Mouse (Mus musculus): ENCODE measurements around the gene Znhit1.

Znhit1 gene

GRCm38 (mm10) chr5:136984828-136985227, 3.0 kb downstream of the Znhit1 start:
- peak; percentile 61 to 65 for DNase-seq

GRCm38 (mm10) chr5:136982338-136982930, 5.4 kb downstream of the Znhit1 start:
- DNase-seq: peak; percentile 81 to 82

DNA sequence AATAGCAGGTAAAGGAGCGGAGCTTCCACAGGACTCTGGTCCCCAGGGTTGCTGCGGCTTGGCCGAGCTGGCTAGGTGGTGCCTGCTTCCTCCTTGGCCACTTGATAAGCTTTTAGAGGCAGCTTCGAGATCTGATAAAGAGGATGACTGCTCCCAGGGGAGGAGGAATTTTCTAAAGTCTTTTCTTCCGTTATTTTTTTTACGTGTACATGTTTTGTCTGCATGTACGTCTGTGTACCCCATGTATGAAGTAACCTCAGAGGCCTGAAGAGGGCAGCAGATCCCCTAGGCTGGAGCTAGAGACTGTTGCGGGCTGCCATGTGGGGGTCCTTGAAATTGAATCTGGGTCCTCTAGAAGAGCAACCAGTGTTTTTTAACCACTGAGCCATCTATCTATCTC, 6.8 kb downstream of the Znhit1 start:
- DNase-seq: no peak

GRCm38 (mm10) chr5:136979762-136980161, 8.1 kb downstream of the Znhit1 start:
- DNase-seq: no peak

GRCm38 (mm10) chr5:136977769-136978168, 10.1 kb downstream of the Znhit1 start:
- no peak for DNase-seq

GRCm38 (mm10) chr5:136973670-136974069, 14.2 kb downstream of the Znhit1 start:
- no peak for DNase-seq

- peak; percentile 81 to 87 for DNase-seq
Observed at GRCm38 (mm10) chr5:136970703-136971102, 17.1 kb downstream of the Znhit1 start.

- DNase-seq: peak; percentile 85 to 90
Observed at GRCm38 (mm10) chr5:136967592-136967991, 20.2 kb downstream of the Znhit1 start.

DNA sequence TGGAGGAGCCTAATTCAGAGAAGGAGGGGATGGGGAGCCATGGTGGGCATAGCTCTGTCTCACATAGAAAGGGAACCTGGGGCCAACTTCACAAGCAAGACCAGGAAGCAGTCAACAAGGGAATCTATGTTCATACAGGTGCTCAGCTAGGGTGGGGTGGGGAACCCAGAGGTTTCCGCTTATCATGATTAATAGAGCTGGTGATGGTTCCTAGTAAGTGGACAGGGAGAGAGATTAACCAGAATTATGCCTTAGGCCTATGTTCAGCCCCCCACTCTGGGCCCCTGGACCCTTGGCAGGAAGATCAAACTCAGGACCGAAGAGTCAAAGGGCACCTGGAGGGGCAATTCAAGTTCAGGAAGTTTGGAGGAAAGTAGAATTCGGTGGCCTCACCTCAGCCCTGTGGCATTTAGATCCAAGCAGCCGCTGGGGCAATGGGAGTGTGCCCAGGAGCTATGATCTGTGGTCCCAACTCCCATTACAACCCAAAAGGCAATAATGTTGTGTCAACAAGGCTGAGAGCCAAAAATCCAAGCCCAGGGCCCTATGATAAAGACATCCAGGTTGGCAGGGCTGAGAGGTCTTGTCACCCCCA, 20.9 kb downstream of the Znhit1 start:
- DNase-seq: peak; percentile 25 to 48

GRCm38 (mm10) chr5:136966331-136966730, 21.5 kb downstream of the Znhit1 start, which contains the start of gene Cldn15:
Cldn15 (plus strand) TSS chr5:136966616.
- peak; percentile 74 to 82 for DNase-seq

DNA sequence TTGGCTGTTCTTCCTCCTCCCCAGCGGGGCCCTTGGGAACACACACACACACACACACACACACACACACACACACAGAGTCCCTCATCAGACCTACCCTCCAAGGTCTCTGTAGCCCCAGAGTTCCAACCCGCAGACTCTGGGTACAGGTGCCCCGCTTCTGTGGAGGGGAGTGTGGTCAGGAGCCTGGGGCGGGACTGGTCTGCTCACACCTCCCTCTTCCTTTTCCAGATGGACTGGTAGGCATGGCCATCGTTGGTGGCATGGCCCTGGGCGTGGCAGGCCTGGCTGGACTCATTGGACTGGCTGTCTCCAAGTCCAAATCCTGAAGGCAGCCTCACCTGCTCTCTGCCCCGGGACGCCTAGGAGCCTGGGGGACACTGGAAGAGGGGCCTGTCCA, 22.1 kb downstream of the Znhit1 start:
- peak; percentile 18 to 39 for DNase-seq

DNA sequence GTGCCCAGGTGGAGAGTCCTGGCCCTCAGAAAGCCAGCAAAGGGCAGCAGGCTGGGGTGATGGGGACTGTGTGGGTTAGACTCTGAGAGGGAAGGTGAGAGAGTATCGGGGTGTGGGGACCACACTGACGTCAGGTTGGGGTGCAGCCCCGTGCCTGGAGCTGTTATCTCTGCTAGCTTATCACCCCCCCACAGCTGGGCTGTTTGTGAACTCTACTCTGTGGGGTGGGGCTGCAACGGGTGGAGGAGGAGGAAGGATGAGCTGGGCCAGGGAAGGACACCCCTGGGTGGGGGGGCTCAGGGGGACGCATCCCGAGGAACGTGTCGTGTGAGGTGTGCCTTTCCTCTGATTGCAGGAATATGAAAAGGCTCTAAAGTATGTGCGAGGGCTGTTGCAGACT, 22.6 kb downstream of the Znhit1 start:
- no peak for DNase-seq

DNA sequence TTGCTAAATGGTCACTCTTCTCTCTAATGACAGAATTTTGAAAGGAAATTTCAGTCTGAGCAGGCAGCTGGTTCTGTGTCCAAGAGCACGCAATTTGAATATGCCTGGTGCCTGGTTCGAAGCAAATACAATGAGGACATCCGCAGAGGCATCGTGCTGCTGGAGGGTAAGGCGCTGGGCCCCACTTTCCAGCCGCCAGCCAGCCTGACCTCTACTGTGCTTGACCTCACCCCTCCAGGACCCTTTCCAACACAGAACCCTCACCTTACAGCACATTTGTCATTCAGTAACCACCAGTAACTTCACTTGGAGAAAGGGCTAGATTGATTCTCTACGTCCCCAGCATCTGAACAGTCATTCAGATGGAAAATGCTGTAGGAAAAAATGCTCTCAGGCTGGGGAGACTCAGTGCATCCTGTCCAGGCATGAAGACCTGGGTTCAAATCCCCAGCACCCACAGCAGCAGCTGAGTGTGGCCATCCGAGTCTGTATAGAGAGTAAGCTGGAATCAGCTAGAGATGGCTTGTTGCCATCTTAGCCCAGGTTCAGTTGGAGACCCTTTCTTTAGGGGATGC, 24.8 kb downstream of the Znhit1 start:
- DNase-seq: no peak

DNA sequence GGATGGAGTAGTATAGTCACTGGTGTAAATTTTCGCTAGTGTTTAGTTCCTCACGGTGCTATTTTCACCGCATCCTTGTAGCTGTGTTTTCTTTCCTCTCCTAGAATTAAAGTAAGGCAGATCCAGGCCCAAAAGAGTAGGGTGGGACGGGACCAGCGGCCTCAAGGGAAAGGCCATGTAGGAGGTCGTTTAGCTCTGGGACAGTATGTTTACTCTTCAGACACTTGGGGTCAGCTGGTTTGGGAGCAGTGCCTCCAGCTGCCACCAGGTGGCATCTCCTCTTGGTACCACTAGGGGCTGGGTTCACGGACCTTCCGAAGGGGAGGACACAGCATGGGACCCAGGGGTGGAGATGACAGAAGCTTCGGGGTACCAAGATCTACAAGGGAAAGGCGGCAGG, 25.3 kb downstream of the Znhit1 start:
- DNase-seq: peak; percentile 90 to 93

GRCm38 (mm10) chr5:136961983-136962461, 25.8 kb downstream of the Znhit1 start:
- DNase-seq: peak; percentile 91 to 95

DNA sequence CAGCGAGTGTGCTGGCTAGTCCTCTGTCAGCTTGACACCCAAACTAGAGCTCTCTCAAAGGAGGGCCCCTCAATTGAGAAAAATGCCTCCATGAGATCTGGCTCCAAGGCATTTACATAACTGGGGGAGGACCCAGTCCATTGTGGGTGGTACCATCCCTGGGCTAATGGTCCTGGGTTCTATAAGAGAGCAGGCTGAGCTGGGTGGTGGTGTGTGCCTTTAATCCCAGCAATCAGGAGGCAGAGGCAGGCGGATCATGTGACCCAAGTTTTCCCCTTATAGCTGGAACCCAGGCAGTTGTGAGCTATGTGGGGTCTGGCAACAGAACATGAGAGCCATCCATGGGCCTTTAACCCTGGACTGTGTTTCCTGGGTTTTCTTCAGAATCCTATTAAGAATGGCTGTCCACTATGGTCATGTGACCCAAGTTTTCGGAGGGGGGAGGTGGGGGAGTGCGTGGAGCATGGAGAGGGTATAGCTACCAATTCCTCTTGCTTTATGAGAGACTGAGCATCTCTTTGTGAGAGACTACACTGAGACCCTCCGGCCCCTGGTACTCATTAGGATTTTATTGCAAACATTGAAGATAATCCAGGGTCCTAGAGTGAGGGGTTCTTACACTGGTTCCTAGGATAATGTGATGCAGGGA, 26.4 kb downstream of the Znhit1 start:
- peak; percentile 40 to 63 for DNase-seq

GRCm38 (mm10) chr5:136960053-136960452, 27.8 kb downstream of the Znhit1 start:
- DNase-seq: no peak

GRCm38 (mm10) chr5:136958991-136959605, 28.7 kb downstream of the Znhit1 start:
- peak; percentile 40 to 68 for DNase-seq

DNA sequence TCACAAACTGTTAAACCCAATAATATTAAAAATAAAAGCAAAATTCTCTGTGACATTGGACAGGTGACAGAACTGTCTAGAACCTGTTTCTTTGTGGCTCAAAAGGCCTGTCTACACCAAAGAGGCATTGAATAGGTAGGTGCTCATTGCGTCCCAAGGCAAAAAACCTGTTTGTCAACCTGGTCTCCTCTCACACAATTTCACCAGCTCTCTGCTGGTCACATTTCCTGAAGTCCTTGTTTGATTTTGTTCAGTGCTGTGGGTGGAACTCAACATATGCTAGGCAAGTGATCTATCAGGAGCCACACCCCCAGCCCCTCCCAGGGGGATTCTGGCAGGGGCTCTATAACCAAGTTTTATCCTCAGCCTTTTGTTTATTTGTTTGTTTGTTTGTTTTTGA, 30.6 kb downstream of the Znhit1 start:
- no peak for DNase-seq

GRCm38 (mm10) chr5:136955622-136956021, 32.2 kb downstream of the Znhit1 start:
- no peak for DNase-seq

DNA sequence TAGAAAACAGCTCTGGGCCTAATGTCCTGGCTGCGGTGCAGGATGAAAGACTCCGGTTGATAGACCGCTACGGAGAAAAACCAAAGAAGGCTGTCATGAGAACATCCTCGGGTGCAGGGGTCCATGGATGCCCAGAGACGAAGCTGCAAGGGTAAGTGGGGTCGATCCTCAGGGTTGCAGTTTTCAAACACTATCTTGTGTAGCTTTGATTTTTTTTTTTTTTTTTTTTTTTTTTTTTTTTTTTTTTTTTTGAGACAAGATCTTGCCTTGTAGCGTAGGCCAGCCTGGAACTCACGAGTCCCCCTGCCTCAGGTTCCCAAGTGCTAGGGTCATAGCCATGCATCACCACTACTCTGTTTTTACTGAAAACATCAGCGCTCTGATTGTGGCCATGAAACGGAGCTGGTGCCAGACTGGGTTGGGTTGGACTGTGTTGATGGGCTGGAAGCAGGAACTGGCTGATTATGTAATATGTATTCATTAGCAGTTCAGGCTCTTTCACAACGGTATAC, 34.3 kb downstream of the Znhit1 start:
- DNase-seq: peak; percentile 29 to 37

DNA sequence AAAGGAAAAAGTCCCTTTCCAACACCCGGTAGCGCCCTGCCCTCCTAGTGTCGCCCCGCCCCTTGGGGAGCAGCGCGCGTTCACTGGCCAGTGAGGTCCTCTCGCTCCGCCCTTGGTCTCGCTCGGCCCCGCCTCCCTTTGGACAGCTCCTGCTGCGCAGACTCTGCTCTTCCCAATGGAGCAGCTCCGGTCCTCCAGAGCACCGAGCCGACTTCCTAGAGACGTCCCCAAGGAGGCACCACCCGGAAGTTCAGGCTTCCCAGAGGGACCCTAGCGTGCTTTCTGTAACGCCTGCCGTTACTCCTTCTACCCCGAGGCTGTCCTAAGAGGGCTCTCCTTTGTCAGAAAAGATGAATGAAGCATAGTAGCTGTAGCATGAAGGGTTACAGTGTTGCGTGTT, 34.8 kb downstream of the Znhit1 start, which contains the start of gene Fis1:
Gene Fis1 (plus strand): TSS at position 261 of the 400 bp plus-strand sequence.
- peak; percentile 99 for DNase-seq

DNA sequence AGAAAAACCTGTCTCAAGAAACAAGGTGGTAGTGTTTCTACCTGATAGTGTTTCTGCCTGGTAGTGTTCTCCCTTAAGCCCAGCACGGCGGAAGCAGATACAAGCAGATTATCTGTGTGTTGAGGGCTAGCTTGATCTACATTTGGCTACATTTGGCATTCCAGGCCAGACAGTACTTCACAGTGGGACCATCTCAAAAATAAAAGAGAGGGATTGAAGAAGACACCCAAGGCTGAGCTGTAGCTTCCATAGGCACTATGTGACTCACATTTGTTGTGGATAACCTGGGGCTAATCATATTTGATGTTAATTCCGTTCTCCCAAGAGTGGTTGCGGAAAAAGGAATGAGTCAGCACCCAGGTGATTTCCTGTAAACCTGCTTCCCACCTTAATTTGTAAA, 35.7 kb downstream of the Znhit1 start:
- DNase-seq: no peak

Measured in kidney, postnatal 4 days (tissue).